Mouse (Mus musculus) neural tube, embryonic 11.5 days (tissue): ENCODE measurements at regions not wholly inside any gene's neighbourhood (a gene's known extent, or its start where the extent isn't known, plus 50 kb on each side); places are given as distances from the start of the nearest gene placed in this dataset.

Experiments
- ATAC-seq: fragments of 200-750 bp; cut with Nextera tagmentation; 2 replicates; pipeline ENCODE4 v1.8.0; 2017; ENCODE audit warnings: moderate number of reproducible peaks, mild to moderate bottlenecking, moderate TSS enrichment, moderate library complexity; ENCODE audit not compliant: insufficient read depth, low FRiP score, low TSS enrichment
- DNase-seq: peaks from one replicate; pipeline ENCODE4 v3.0.0-alpha.2; 2015; ENCODE audit warnings: low spot score
- H3K27ac ChIP-seq: fragments of 300-500 bp; sonication (generic); 2 replicates; pipeline ENCODE4 v1.5.1; 2014; ENCODE audit warnings: low read depth, mild to moderate bottlenecking, low read length
- H3K27me3 ChIP-seq: fragments of 300-500 bp; sonication (generic); 2 replicates; pipeline ENCODE4 v1.6.1; 2014; ENCODE audit warnings: mild to moderate bottlenecking, low read length, mixed read lengths; ENCODE audit not compliant: control insufficient read depth, insufficient read depth
- H3K36me3 ChIP-seq: fragments of 300-500 bp; sonication (generic); 2 replicates; pipeline ENCODE4 v1.6.1; 2014; ENCODE audit warnings: mild to moderate bottlenecking, low read length, moderate library complexity, mixed read lengths; ENCODE audit not compliant: control insufficient read depth, insufficient read depth
- H3K4me1 ChIP-seq: fragments of 300-500 bp; sonication (generic); 2 replicates; pipeline ENCODE4 v1.6.1; 2014; ENCODE audit warnings: low read length, mixed read lengths; ENCODE audit not compliant: control insufficient read depth, insufficient read depth
- H3K4me2 ChIP-seq: fragments of 300-500 bp; sonication (generic); 2 replicates; pipeline ENCODE4 v1.6.1; 2014; ENCODE audit warnings: low read depth, mild to moderate bottlenecking, moderate library complexity
- H3K4me3 ChIP-seq: fragments of 300-500 bp; sonication (generic); 2 replicates; pipeline ENCODE4 v1.5.1; 2014; ENCODE audit warnings: low read depth, low read length
- H3K9ac ChIP-seq: fragments of 300-500 bp; sonication (generic); 2 replicates; pipeline ENCODE4 v1.6.1; 2014; ENCODE audit warnings: mild to moderate bottlenecking, low read length
- H3K9me3 ChIP-seq: fragments of 300-500 bp; sonication (generic); 2 replicates; pipeline ENCODE4 v1.6.1; 2016; ENCODE audit warnings: low read length; ENCODE audit not compliant: control insufficient read depth
- WGBS: fragments of 180-500 bp; shearing (Covaris S2); extraction: QIAGEN DNeasy Blood & Tissue Kit; methylation state at CpG from one replicate; pipeline ENCODE4 v1.1.7; 2014; 5-methylcytosine and 5-hydroxymethylcytosine counted together

- H3K4me3 ChIP-seq, result no peak overlapping the region
- H3K36me3 ChIP-seq, result no peaks in the 10 kb centered on the region
- H3K9ac ChIP-seq, result no peak overlapping the region
- H3K27ac ChIP-seq, result no peak overlapping the region
- H3K4me2 ChIP-seq, result no peak overlapping the region
- H3K27me3 ChIP-seq, result no peaks in the 10 kb centered on the region
- H3K4me1 ChIP-seq, result no peaks in the 10 kb centered on the region
- no peaks in the 10 kb centered on the region for H3K9me3 ChIP-seq
- DNase-seq (no peak), ATAC-seq (no peak)
- whole genome bisulfite sequencing, result 79% methylated on average over 4 of the region's 4 CpGs
Observed at GRCm38 (mm10) chr11:34941486-34942456, 108.3 kb upstream of the Spdl1 start.

DNA sequence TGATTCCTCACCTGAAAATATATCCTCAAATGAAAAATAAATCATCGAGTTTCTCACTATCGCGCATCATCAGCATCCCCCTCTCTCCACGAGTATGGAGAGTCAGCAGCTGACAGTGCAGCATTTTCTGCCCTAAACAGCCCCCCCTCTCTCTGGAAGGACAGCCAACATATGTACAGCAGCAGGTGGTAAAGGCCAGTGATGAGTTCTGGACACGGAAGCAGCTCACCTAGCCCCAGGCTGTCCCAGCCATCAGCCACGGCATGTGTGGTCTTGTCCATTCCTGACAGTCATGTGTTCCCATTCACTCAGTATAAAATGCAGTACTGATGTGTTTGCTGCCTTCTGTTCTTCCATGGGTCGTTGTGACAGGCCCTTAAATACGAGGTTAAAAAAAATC, 106.7 kb upstream of the Spdl1 start:
- ATAC-seq, result no peak
- H3K36me3 ChIP-seq, result no peaks in the 10 kb centered on the region
- no peak overlapping the region for H3K4me2 ChIP-seq
- H3K9me3 ChIP-seq, result no peaks in the 10 kb centered on the region
- no peak overlapping the region for H3K27ac ChIP-seq
- no peaks in the 10 kb centered on the region for H3K4me1 ChIP-seq
- no peak for DNase-seq
- H3K4me3 ChIP-seq, result no peak overlapping the region
- H3K27me3 ChIP-seq, result no peaks in the 10 kb centered on the region
- WGBS, result 82% methylated on average over 8 of the region's 8 CpGs
- H3K9ac ChIP-seq, result no peak overlapping the region

DNA sequence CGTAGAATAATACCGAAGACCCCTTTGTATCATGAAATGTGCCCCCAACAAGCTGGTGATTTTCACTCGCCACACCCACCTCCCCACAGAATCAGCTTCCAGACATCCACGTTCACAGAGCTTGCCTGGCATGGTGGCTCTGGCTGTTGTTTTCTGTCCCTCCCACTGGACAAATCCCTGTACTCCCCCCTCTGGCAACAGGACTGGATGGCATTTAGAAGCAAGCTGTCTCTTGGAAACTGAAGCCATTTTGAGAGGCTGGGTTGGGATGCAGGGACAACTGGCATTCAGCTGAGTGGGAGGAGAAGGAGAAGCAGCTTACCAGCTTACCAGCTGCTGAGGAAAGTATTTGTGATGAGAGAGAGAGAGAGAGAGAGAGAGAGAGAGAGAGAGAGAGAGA, 105.6 kb upstream of the Spdl1 start:
- Histone ChIP-seq H3K36me3 (no peaks in the 10 kb centered on the region), H3K4me2 (no peak overlapping the region), H3K4me1 (no peaks in the 10 kb centered on the region), H3K9me3 (no peaks in the 10 kb centered on the region), H3K9ac (no peak overlapping the region), H3K4me3 (no peak overlapping the region), H3K27me3 (no peaks in the 10 kb centered on the region), H3K27ac (no peak overlapping the region)
- ATAC-seq, result no peak
- DNase-seq, result no peak
- WGBS, result 90% methylated on average over 4 of the region's 4 CpGs

DNA sequence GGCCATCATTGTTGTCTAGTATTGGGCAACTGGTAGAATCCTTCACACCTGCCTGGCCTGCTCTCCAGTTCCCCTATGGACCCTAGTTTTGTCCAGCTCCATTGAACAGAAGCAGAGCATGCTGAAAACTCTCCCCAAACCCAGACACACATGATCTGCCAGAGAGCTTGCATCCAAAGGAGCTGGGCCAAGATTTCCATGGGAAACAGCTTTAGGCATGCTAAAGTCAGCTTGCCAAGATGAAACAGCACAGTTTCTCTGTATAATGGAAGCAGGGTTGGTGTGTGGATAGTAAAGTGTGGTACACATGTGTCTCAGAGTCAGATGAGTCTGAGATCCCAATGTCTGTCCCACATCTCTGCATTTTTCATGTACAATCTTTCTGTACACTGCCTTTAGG, 98.8 kb upstream of the Spdl1 start:
- Histone ChIP-seq H3K4me1 (no peaks in the 10 kb centered on the region), H3K36me3 (no peaks in the 10 kb centered on the region), H3K27me3 (no peaks in the 10 kb centered on the region), H3K27ac (no peak overlapping the region), H3K4me3 (no peak overlapping the region), H3K9me3 (no peaks in the 10 kb centered on the region), H3K9ac (no peak overlapping the region), H3K4me2 (no peak overlapping the region)
- ATAC-seq (no peak), DNase-seq (no peak)

GRCm38 (mm10) chr11:34917175-34917574, 83.7 kb upstream of the Spdl1 start:
- H3K4me3 ChIP-seq, result no peak overlapping the region
- H3K4me2 ChIP-seq, result no peak overlapping the region
- no peaks in the 10 kb centered on the region for H3K4me1 ChIP-seq
- no peaks in the 10 kb centered on the region for H3K9me3 ChIP-seq
- 50% methylated on average over 1 of the region's 1 CpGs for WGBS
- no peaks in the 10 kb centered on the region for H3K36me3 ChIP-seq
- DNase-seq (no peak), ATAC-seq (no peak)
- no peaks in the 10 kb centered on the region for H3K27me3 ChIP-seq
- H3K27ac ChIP-seq, result no peak overlapping the region
- no peak overlapping the region for H3K9ac ChIP-seq

DNA sequence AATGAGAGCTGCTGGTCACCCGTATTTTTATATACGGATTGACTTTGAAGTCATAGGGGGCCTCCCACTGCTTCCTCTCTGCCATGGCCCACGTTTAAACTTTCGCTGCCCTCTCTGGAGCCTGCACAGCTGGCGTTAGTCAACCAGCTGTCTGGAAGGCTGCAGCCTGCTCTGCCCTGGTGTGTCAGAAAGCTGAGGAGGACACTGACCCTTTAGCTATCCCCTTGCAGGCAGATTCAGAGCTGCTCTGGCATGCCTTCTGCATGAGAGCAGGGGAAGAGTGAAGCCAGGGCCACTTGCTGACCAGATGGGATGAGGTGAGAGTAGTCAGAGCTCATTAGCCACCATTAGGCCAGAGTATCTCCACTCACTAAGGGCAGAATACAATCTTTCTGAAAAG, 76.4 kb upstream of the Spdl1 start:
- no peak overlapping the region for H3K9ac ChIP-seq
- WGBS, result 45% methylated on average over 5 of the region's 5 CpGs
- H3K27ac ChIP-seq, result no peak overlapping the region
- no peaks in the 10 kb centered on the region for H3K27me3 ChIP-seq
- ATAC-seq, result no peak
- H3K4me2 ChIP-seq, result no peak overlapping the region
- H3K9me3 ChIP-seq, result no peaks in the 10 kb centered on the region
- no peak for DNase-seq
- no peaks in the 10 kb centered on the region for H3K4me1 ChIP-seq
- no peaks in the 10 kb centered on the region for H3K36me3 ChIP-seq
- H3K4me3 ChIP-seq, result no peak overlapping the region

- Histone ChIP-seq H3K4me3 (no peak overlapping the region), H3K27ac (no peak overlapping the region), H3K9ac (no peak overlapping the region), H3K27me3 (no peaks in the 10 kb centered on the region), H3K4me1 (no peaks in the 10 kb centered on the region), H3K36me3 (no peaks in the 10 kb centered on the region), H3K4me2 (no peak overlapping the region), H3K9me3 (no peaks in the 10 kb centered on the region)
- 41% methylated on average over 4 of the region's 4 CpGs for WGBS
- DNase-seq (no peak), ATAC-seq (no peak)
Observed at GRCm38 (mm10) chr11:34904271-34904670, 70.8 kb upstream of the Spdl1 start.

GRCm38 (mm10) chr11:34899400-34899799, 66.0 kb upstream of the Spdl1 start:
- DNase-seq, result no peak
- Histone ChIP-seq H3K4me1 (no peaks in the 10 kb centered on the region), H3K9me3 (no peaks in the 10 kb centered on the region), H3K4me2 (no peak overlapping the region), H3K36me3 (no peaks in the 10 kb centered on the region), H3K27me3 (no peaks in the 10 kb centered on the region), H3K9ac (no peak overlapping the region), H3K4me3 (no peak overlapping the region), H3K27ac (no peak overlapping the region)
- ATAC-seq, result no peak
- WGBS, result 60% methylated on average over 3 of the region's 3 CpGs

- Histone ChIP-seq H3K9me3 (no peaks in the 10 kb centered on the region), H3K9ac (no peak overlapping the region), H3K4me2 (no peak overlapping the region), H3K36me3 (no peaks in the 10 kb centered on the region), H3K27ac (no peak overlapping the region), H3K4me1 (no peaks in the 10 kb centered on the region), H3K27me3 (no peaks in the 10 kb centered on the region), H3K4me3 (no peak overlapping the region)
- no peak for ATAC-seq
- DNase-seq, result no peak
- WGBS, result 78% methylated on average over 7 of the region's 7 CpGs
Observed at GRCm38 (mm10) chr11:34895624-34896023, 62.2 kb upstream of the Spdl1 start.
